Mouse (Mus musculus) lung, postnatal 0 days (tissue): ENCODE data around the gene Bsdc1.
"Not testable (repeated sequence)": the region's sequence is repeated elsewhere in the genome, so short reads cannot be mapped to it uniquely, and the experiment has no call there.

ENCODE experiments used
- CTCF ChIP-seq: IDR thresholded peaks from 2 replicates; pipeline ENCODE4 v1.5.1; 2016; ENCODE audit warnings: antibody characterized with exemption, mild to moderate bottlenecking
- EP300 ChIP-seq: IDR thresholded peaks from 2 replicates; pipeline ENCODE4 v1.6.1; 2016; ENCODE audit warnings: antibody characterized with exemption, mild to moderate bottlenecking, control low read depth

DNA sequence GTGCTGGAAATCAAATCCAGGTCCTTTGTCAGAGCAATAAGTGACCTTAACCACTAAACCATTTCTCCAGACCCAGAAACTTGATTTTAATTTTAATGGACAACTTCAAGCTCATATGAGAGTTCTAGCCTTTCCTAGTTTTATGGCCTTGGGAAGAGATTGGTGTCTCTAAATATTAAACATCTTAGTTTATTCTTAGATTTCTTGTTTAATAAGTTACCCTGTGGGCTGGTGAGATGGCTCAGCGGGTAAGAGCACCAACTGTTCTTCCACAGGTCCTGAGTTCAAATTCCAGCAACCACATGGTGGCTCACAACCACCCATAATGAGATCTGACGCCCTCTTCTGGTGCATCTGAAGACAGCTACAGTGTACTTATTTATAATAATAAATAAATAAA is 4.1 kb upstream of the Bsdc1 start:
- not testable (repeated sequence) for TF ChIP-seq EP300, CTCF
